Mouse (Mus musculus) limb, embryonic 15.5 days (tissue): ENCODE data around the gene Clec2h. TPM values are rescaled to one million over a fixed set of nuclear protein-coding genes. Genes with fewer than 3 reads are reported as not detected.
"Not testable (repeated sequence)": the region's sequence is repeated elsewhere in the genome, so short reads cannot be mapped to it uniquely, and the experiment has no call there.

Experiments used
- ATAC-seq: fragments of 200-750 bp; cut with Nextera tagmentation; 2 replicates; pipeline ENCODE4 v1.8.0; 2017; ENCODE audit warnings: low read depth, moderate TSS enrichment; ENCODE audit not compliant: insufficient number of reproducible peaks, low FRiP score, low TSS enrichment
- H3K27ac ChIP-seq: fragments of 300-500 bp; sonication (generic); 2 replicates; pipeline ENCODE4 v1.5.1; 2015; ENCODE audit warnings: moderate library complexity, mild to moderate bottlenecking, inconsistent platforms
- H3K27me3 ChIP-seq: fragments of 300-500 bp; sonication (generic); 2 replicates; pipeline ENCODE4 v1.6.1; 2015; ENCODE audit warnings: inconsistent platforms
- H3K36me3 ChIP-seq: fragments of 300-500 bp; sonication (generic); 2 replicates; pipeline ENCODE4 v1.6.1; 2015; ENCODE audit warnings: inconsistent platforms
- H3K4me1 ChIP-seq: fragments of 300-500 bp; sonication (generic); 2 replicates; pipeline ENCODE4 v1.6.1; 2015; ENCODE audit warnings: inconsistent platforms
- H3K4me2 ChIP-seq: fragments of 300-500 bp; sonication (generic); 2 replicates; pipeline ENCODE4 v1.6.1; 2015; ENCODE audit warnings: mild to moderate bottlenecking, inconsistent platforms
- H3K4me3 ChIP-seq: fragments of 300-500 bp; sonication (generic); 2 replicates; pipeline ENCODE4 v1.5.1; 2015; ENCODE audit warnings: mild to moderate bottlenecking, inconsistent platforms
- H3K9ac ChIP-seq: fragments of 300-500 bp; sonication (generic); 2 replicates; pipeline ENCODE4 v1.6.1; 2015; ENCODE audit warnings: inconsistent platforms
- H3K9me3 ChIP-seq: fragments of 300-500 bp; sonication (generic); 2 replicates; pipeline ENCODE4 v1.6.1; 2016; ENCODE audit warnings: inconsistent platforms
- WGBS: fragments of 180-500 bp; shearing (Covaris S2); methylation state at CpG from one replicate; pipeline ENCODE4 v1.1.7; 2015; 5-methylcytosine and 5-hydroxymethylcytosine counted together
- polyA plus RNA-seq: library from polyadenylated mRNA; unstranded; fragments of >200 nt; fragmentation: Nextera tagmentation; extraction: Ambion mirVana; gene quantifications from 2 replicates; pipeline ENCODE4 v1.2.1, GENCODE M21; 2015

Gene Clec2h
- polyA plus RNA-seq, 1 experiment from 2014 or later, result not detected

- H3K27ac ChIP-seq, H3K9me3 ChIP-seq, H3K9ac ChIP-seq, ATAC-seq, H3K27me3 ChIP-seq, H3K4me2 ChIP-seq, H3K4me3 ChIP-seq, H3K4me1 ChIP-seq, H3K36me3 ChIP-seq: not testable (repeated sequence)
- WGBS, result 89% methylated on average over 12 of the region's 12 CpGs
Observed at GRCm38 (mm10) chr6:128645708-128646107, 16.5 kb upstream of the Clec2h start.

DNA sequence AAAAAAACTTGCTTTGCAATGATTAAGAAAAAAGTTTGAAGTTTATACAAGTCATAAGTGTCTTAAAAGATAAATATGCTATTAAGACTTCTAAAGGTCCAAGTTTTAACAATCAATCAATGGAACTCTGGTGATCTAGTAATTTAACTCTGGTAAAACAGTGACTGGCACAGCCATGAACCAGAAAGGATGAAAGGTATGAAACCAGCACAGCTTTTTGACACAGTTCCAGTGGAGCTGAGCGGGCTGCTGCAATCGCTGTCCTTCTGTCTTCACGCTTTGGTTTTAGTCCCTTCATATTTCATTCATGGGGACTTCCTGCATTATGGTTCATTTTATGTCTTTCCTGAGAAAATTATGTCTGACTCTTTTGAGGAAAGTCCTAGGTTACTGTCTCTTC lies 12.5 kb upstream of the Clec2h start:
- no peak for ATAC-seq
- Histone ChIP-seq H3K4me2 (no peak overlapping the region), H3K36me3 (no peaks in the 10 kb centered on the region), H3K27ac (no peak overlapping the region), H3K4me3 (no peak overlapping the region), H3K4me1 (no peaks in the 10 kb centered on the region), H3K9me3 (no peaks in the 10 kb centered on the region), H3K27me3 (no peaks in the 10 kb centered on the region), H3K9ac (no peak overlapping the region)
- 87% methylated on average over 3 of the region's 3 CpGs for WGBS

DNA sequence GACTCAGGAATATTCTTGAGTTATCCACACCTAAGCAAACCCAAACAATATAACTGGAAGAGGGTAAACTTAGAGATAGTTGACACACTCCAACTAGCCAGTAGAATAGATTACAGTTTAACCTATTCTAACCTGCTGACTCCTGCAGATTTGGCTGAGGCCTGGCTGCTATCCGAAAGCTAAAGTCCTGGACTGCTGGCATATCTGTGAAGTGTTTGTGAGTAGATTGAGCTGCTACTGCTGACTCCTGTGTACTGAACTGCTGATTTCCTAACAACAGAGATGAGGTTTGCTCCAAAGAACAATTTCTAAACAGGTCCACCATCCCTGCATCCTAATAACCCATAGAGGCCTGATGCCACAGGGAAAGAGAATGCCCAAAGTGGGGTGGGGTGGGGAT lies 12.0 kb upstream of the Clec2h start:
- no peak overlapping the region for H3K4me2 ChIP-seq
- WGBS, result 74% methylated on average over 1 of the region's 1 CpGs
- ATAC-seq, result no peak

GRCm38 (mm10) chr6:128650827-128651226 lies 11.4 kb upstream of the Clec2h start:
- not testable (repeated sequence) for H3K4me2 ChIP-seq, H3K4me3 ChIP-seq, H3K36me3 ChIP-seq, H3K27me3 ChIP-seq, H3K4me1 ChIP-seq, H3K9me3 ChIP-seq, H3K27ac ChIP-seq, H3K9ac ChIP-seq, ATAC-seq
- 84% methylated on average over 4 of the region's 7 CpGs for WGBS

More for the DNA sequence above, 12.0 kb upstream of the Clec2h start:
- Histone ChIP-seq H3K36me3 (no peaks in the 10 kb centered on the region), H3K9me3 (no peaks in the 10 kb centered on the region), H3K4me3 (no peak overlapping the region), H3K9ac (no peak overlapping the region), H3K27me3 (no peaks in the 10 kb centered on the region), H3K4me1 (no peaks in the 10 kb centered on the region), H3K27ac (no peak overlapping the region)

GRCm38 (mm10) chr6:128652938-128653337 lies 9.2 kb upstream of the Clec2h start:
- H3K9me3 ChIP-seq, result no peaks in the 10 kb centered on the region
- no peak overlapping the region for H3K4me2 ChIP-seq
- H3K36me3 ChIP-seq, result no peaks in the 10 kb centered on the region
- H3K27ac ChIP-seq, result no peak overlapping the region
- H3K9ac ChIP-seq, result no peak overlapping the region
- 86% methylated on average over 1 of the region's 1 CpGs for WGBS
- no peak for ATAC-seq
- H3K4me1 ChIP-seq, result no peaks in the 10 kb centered on the region
- H3K4me3 ChIP-seq, result no peak overlapping the region
- no peaks in the 10 kb centered on the region for H3K27me3 ChIP-seq

DNA sequence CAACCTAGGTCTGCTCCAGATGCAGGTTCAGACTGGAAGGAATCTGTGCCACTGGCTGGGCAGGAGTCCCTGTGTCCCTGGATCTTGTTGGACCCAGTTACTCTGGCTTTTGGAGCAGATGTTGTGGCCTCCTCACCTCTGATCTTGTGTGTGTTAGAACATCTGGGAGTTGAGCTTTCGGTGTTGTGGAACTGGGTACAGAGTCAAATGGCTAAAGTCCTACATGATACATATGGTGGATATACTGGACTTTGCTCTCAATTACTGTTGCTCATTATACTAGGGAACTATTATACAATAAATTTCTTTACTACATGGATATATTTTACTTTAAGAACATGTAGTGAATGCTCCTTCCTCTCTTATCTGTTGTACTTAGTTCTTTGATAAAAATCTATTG lies 936 bp upstream of the Clec2h start:
- H3K27ac ChIP-seq, result no peak overlapping the region
- no peak overlapping the region for H3K9ac ChIP-seq

GRCm38 (mm10) chr6:128669936-128670335 lies 7.8 kb downstream of the Clec2h start:
- 41% methylated on average over 4 of the region's 4 CpGs for WGBS
- Histone ChIP-seq H3K36me3 (no peaks in the 10 kb centered on the region), H3K9me3 (no peaks in the 10 kb centered on the region)

More for the DNA sequence above, 936 bp upstream of the Clec2h start:
- Histone ChIP-seq H3K4me2 (no peak overlapping the region), H3K9me3 (no peaks in the 10 kb centered on the region), H3K27me3 (no peaks in the 10 kb centered on the region), H3K36me3 (no peaks in the 10 kb centered on the region), H3K4me1 (no peaks in the 10 kb centered on the region), H3K4me3 (no peak overlapping the region)
- WGBS, result 89% methylated on average over 1 of the region's 1 CpGs
- no peak for ATAC-seq

GRCm38 (mm10) chr6:128679574-128679973 lies 17.4 kb downstream of the Clec2h start:
- no peaks in the 10 kb centered on the region for H3K27me3 ChIP-seq
- H3K27ac ChIP-seq, result no peak overlapping the region
- H3K4me3 ChIP-seq, result no peak overlapping the region
- H3K4me1 ChIP-seq, result no peaks in the 10 kb centered on the region
- H3K9ac ChIP-seq, result no peak overlapping the region
- ATAC-seq, result no peak
- no peaks in the 10 kb centered on the region for H3K36me3 ChIP-seq
- no peak overlapping the region for H3K4me2 ChIP-seq
- no peaks in the 10 kb centered on the region for H3K9me3 ChIP-seq

More at GRCm38 (mm10) chr6:128669936-128670335, 7.8 kb downstream of the Clec2h start:
- Histone ChIP-seq H3K4me1 (no peaks in the 10 kb centered on the region), H3K4me3 (no peak overlapping the region), H3K4me2 (no peak overlapping the region), H3K27ac (no peak overlapping the region), H3K9ac (no peak overlapping the region), H3K27me3 (no peaks in the 10 kb centered on the region)
- no peak for ATAC-seq

DNA sequence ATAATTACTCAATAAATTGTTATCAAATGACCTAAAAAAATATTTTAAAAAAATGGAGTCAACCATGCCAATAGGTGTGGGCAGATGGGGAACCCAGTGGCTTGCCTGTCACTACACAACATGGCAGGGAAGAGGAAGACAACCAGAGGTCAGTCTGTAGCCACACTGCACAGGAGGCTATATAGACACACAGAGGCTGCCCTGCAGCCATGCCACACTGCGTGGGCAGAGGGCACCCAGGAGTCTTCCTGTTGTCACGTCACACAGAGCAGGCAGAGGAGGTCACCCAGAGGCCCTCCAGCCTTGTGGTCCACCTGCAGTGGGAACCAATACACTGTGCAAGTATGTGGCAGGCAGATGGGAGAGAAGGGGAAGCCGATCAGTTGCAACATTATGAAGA lies 39.5 kb downstream of the Clec2h start:
- no peak overlapping the region for H3K9ac ChIP-seq
- no peaks in the 10 kb centered on the region for H3K4me1 ChIP-seq
- H3K9me3 ChIP-seq, result no peaks in the 10 kb centered on the region
- ATAC-seq, result no peak
- no peaks in the 10 kb centered on the region for H3K36me3 ChIP-seq
- no peak overlapping the region for H3K4me3 ChIP-seq
- WGBS, result 88% methylated on average over 3 of the region's 3 CpGs
- H3K4me2 ChIP-seq, result no peak overlapping the region
- no peak overlapping the region for H3K27ac ChIP-seq
- no peaks in the 10 kb centered on the region for H3K27me3 ChIP-seq

DNA sequence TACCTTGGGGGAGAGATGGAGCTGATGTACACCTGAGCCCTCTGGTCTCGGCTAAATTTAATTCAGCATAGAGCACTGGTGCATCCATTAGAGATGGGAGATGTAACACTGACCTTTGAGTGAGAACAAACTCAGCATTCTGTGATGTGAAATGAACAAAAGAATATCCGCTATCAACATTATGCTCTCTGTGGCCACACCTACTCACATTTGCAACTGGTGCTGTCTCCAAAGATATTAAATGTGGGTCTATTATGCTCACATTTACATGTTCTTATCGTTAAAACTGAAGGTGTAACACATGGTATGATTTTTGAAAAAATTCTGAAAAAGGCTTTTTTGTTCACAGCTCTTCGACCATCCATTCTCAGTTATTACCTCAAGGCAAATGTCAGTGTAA lies 60.8 kb downstream of the Clec2h start, which contains the start of gene Klrb1:
TSS of gene Klrb1 (minus strand) at position 101 of the 400 bp plus-strand sequence.
- no peaks in the 10 kb centered on the region for H3K4me1 ChIP-seq
- 81% methylated on average over 4 of the region's 4 CpGs for WGBS
- H3K9ac ChIP-seq, result no peak within 1 kb of the TSS
- H3K4me2 ChIP-seq, result no peak within 1 kb of the TSS
- H3K27ac ChIP-seq, result no peak within 1 kb of the TSS
- no peaks in the 10 kb centered on the region for H3K27me3 ChIP-seq
- H3K9me3 ChIP-seq, result no peaks in the 10 kb centered on the region
- H3K36me3 ChIP-seq, result no peaks in the 10 kb centered on the region
- ATAC-seq, result no peak
- H3K4me3 ChIP-seq, result no peak within 1 kb of the TSS

Other genes starting within 250 kb of the Clec2h start
- 31.0 and 31.8 TPM in 2 replicates for gene Itfg2, start 237.5 kb upstream of the Clec2h start, polyA plus RNA-seq
- gene Fkbp4, start 223.7 kb upstream of the Clec2h start, polyA plus RNA-seq, result 343 and 346 TPM in 2 replicates
- 0.10 and 1.2 TPM in 2 replicates for gene Pzp, start 135.7 kb upstream of the Clec2h start, polyA plus RNA-seq
- 0.23 TPM in 1 of 2 replicates, not detected in the other for gene A2ml1, start 80.8 kb upstream of the Clec2h start, polyA plus RNA-seq
- not detected in 2 replicates for gene Klrb1a, start 38.9 kb upstream of the Clec2h start, polyA plus RNA-seq
- not detected in 2 replicates for gene Klrb1, start 60.7 kb downstream of the Clec2h start, polyA plus RNA-seq
- gene Klrb1c, start 126.8 kb downstream of the Clec2h start, polyA plus RNA-seq, result 0.07 TPM in 1 of 2 replicates, not detected in the other
- gene Gm44511, start 163.9 kb downstream of the Clec2h start, polyA plus RNA-seq, result not detected in 2 replicates
- 0.11 and 0.18 TPM in 2 replicates for gene Klrb1b, start 163.9 kb downstream of the Clec2h start, polyA plus RNA-seq
- gene Clec2i, start 225.2 kb downstream of the Clec2h start, polyA plus RNA-seq, result 0.37 TPM in 1 of 2 replicates, not detected in the other
- gene BC035044, start 228.7 kb downstream of the Clec2h start, polyA plus RNA-seq, result 0.19 and 0.58 TPM in 2 replicates